Mouse (Mus musculus): ENCODE measurements around the gene Peg10. TPM values are rescaled to one million over a fixed set of nuclear protein-coding genes. Genes with fewer than 3 reads are reported as not detected.

Gene Peg10
- total and polyA plus RNA-seq, 3 experiments, result 0.55 to 1.1 (median 1.0) TPM

DNA sequence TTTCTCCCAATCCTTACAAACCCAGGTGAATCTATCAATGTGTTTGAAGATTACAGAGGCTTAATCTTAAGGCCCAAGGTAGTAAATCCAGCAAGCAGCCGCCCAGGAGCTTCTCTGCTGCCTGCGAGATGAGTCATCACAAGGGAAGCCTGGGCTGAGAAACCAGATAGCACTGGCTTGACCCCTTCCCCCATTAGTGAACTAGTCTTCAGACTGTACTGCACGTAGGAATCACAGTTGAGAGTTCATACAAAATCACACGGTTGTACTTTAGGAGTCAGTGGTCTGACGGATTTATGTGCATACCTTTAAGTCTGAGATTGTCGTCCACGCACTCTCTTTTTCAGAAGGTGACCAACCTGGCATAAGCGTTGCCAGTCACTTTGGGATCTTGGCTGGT, 13.9 kb upstream of the Peg10 start:
- no peak overlapping the region for H3K27ac ChIP-seq
- no peak overlapping the region for H3K4me3 ChIP-seq
- no peaks in the 10 kb centered on the region for H3K27me3 ChIP-seq (ENCODE audit: control insufficient read depth, insufficient read depth, low read length)
- H3K4me1 ChIP-seq (ENCODE audit: control insufficient read depth, insufficient read depth, low read length), result no peaks in the 10 kb centered on the region
- 60% methylated on average over 8 of the region's 8 CpGs for WGBS
- intact Hi-C loops (cut with DNase I), result no loop called here
- no peak overlapping the region for H3K9ac ChIP-seq (ENCODE audit: low read depth, low read length)
- no peak for DNase-seq
- TF ChIP-seq POLR2A (IDR thresholded peaks at IDR 0.05; ENCODE audit: insufficient read depth, low read depth, low read length), result no peak
- TF ChIP-seq EP300 (IDR thresholded peaks at IDR 0.05; ENCODE audit: insufficient read depth, low read depth, low read length), result no peak
- no peak for TF ChIP-seq CTCF (IDR thresholded peaks at IDR 0.05)
- H3K79me2 ChIP-seq (replicated peaks; ENCODE audit: control insufficient read depth, insufficient read depth, low read length), result no peaks in the 10 kb centered on the region
- no peaks in the 10 kb centered on the region for H3K36me3 ChIP-seq (ENCODE audit: control insufficient read depth, insufficient read depth, low read length)

DNA sequence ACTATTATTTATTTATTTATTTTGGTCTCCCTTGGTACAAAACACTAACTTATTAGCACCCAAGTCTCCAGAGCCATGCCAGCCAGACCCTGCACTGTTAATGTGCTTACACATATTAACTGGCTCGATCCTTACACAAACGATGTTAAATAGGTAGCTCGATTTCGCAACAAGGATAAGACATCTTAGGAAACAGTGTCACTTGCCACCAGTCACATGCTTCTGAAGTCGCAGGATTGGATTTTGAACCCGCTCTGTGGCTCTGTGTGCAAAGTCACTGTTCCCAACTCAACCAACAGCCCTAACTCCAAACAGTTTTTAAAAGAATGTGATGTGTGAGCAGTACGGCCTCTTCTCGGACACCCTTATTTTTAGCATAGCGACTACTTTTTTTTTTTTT, 10.7 kb upstream of the Peg10 start:
- TF ChIP-seq POLR2A (IDR thresholded peaks at IDR 0.05; ENCODE audit: insufficient read depth, low read depth, low read length), result no peak
- no peak for TF ChIP-seq EP300 (IDR thresholded peaks at IDR 0.05; ENCODE audit: insufficient read depth, low read depth, low read length)
- no peak for TF ChIP-seq CTCF (IDR thresholded peaks at IDR 0.05)
- Histone ChIP-seq H3K79me2 (replicated peaks; ENCODE audit: control insufficient read depth, insufficient read depth, low read length) (no peaks in the 10 kb centered on the region), H3K4me3 (no peak overlapping the region), H3K27ac (no peak overlapping the region), H3K36me3 (ENCODE audit: control insufficient read depth, insufficient read depth, low read length) (no peaks in the 10 kb centered on the region), H3K27me3 (ENCODE audit: control insufficient read depth, insufficient read depth, low read length) (no peaks in the 10 kb centered on the region), H3K9ac (ENCODE audit: low read depth, low read length) (no peak overlapping the region), H3K4me1 (ENCODE audit: control insufficient read depth, insufficient read depth, low read length) (peaks cover 1% of the 10 kb centered on the region)
- WGBS, result 79% methylated on average over 9 of the region's 9 CpGs
- intact Hi-C loops (cut with DNase I), result no loop called here
- DNase-seq, result no peak

DNA sequence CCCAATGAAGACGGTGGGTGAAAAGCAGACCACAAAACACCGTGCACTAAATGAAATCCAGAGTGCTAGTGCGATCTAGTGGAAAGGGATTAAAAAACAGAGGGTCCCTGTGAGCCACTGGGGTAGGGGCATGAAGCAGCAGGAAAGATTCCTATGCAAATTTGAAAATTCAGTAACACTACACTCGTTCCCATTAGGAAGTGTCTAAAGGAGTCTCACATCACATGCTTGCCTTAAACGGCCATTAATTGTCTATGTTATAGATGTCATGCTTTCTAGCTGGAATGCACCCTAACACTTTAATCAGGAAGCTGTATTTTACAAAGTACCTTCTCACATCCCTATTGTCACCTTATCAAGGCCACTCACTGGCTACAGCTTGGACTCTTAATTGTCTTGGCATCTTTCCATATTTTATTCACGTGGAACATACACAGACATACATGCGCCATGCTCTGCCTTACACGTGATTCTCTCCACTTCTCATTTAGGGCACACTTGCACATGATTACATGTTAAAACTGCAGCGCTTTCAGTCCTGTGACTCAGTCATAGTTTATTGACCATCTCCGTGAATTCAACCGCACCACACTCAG, 9.0 kb upstream of the Peg10 start:
- no peak for TF ChIP-seq CTCF (IDR thresholded peaks at IDR 0.05)
- TF ChIP-seq POLR2A (IDR thresholded peaks at IDR 0.05; ENCODE audit: insufficient read depth, low read depth, low read length), result no peak
- no peak for TF ChIP-seq EP300 (IDR thresholded peaks at IDR 0.05; ENCODE audit: insufficient read depth, low read depth, low read length)
- H3K36me3 ChIP-seq (ENCODE audit: control insufficient read depth, insufficient read depth, low read length), result no peaks in the 10 kb centered on the region
- H3K4me1 ChIP-seq (ENCODE audit: control insufficient read depth, insufficient read depth, low read length), result peaks cover 1% of the 10 kb centered on the region
- H3K27ac ChIP-seq, result no peak overlapping the region
- intact Hi-C loops (cut with DNase I), result no loop called here
- no peaks in the 10 kb centered on the region for H3K27me3 ChIP-seq (ENCODE audit: control insufficient read depth, insufficient read depth, low read length)
- no peak for DNase-seq
- no peak overlapping the region for H3K9ac ChIP-seq (ENCODE audit: low read depth, low read length)
- 67% methylated on average over 11 of the region's 11 CpGs for WGBS
- no peak overlapping the region for H3K4me3 ChIP-seq
- H3K79me2 ChIP-seq (replicated peaks; ENCODE audit: control insufficient read depth, insufficient read depth, low read length), result no peaks in the 10 kb centered on the region

DNA sequence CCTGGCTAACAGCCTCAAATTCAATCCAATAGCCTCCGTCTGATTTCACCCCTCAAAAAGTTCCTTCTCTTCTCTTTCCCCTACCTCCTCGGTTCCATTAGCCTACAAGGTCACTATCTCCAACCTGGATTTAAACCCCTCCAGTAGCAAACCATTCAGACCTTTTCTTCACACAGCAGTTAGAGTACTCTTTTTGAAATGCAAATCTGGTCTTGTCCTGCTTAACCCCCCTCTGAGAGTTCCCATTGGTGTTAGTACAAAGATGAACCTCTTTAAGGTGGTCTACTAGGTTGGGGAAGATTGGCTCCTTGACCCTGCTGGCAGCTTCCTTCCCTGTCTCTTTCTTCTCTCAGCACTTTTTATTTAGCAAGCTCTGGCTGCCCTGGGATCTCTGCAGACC, 8.4 kb upstream of the Peg10 start:
- Histone ChIP-seq H3K9ac (ENCODE audit: low read depth, low read length) (no peak overlapping the region), H3K79me2 (replicated peaks; ENCODE audit: control insufficient read depth, insufficient read depth, low read length) (no peaks in the 10 kb centered on the region), H3K4me1 (ENCODE audit: control insufficient read depth, insufficient read depth, low read length) (peaks cover 1% of the 10 kb centered on the region), H3K4me3 (no peak overlapping the region), H3K27me3 (ENCODE audit: control insufficient read depth, insufficient read depth, low read length) (no peaks in the 10 kb centered on the region), H3K36me3 (ENCODE audit: control insufficient read depth, insufficient read depth, low read length) (no peaks in the 10 kb centered on the region), H3K27ac (no peak overlapping the region)
- intact Hi-C loops (cut with DNase I), result no loop called here
- 64% methylated on average over 2 of the region's 2 CpGs for WGBS
- TF ChIP-seq POLR2A (IDR thresholded peaks at IDR 0.05; ENCODE audit: insufficient read depth, low read depth, low read length), result no peak
- no peak for TF ChIP-seq CTCF (IDR thresholded peaks at IDR 0.05)
- no peak for TF ChIP-seq EP300 (IDR thresholded peaks at IDR 0.05; ENCODE audit: insufficient read depth, low read depth, low read length)
- DNase-seq, result no peak

DNA sequence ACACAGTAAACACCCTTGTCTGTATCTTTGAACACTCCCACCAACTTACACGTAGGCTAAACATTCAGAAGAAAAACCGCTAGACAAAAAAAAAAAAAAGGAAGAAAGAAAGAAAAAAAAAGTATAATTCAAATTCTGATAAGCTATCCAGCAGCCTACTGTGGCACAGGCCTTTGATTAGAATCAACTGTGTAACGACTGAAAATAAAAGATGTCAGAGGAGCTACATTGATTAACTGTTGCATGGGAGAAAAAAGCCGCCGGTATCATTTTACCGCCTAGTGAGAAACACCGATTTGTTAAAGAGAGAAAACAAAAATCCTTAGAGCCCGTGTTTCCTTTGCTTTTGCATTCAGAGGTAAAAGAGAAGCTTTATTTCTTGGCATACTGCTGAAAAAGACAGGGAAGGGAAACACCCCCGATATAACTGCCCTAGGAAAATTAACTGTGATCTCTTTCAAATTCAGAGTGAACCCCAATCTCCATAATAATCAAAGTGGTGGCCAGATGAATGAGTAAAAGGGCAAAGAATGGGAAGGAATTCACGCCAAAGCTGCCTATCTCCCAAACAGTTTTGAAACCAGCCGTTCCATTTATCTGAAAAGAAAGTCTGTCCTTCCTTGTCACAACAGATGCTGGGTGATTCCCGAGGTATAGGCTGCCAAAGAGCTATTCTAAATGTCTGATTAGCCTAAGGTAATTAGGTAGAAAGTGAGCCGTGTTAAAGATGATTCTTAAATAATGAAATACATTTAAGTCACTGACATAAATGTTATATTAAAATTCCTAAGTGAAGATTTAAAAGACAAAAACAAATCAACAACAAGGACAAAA, 7.4 kb upstream of the Peg10 start:
- peaks cover 1% of the 10 kb centered on the region for H3K4me1 ChIP-seq (ENCODE audit: control insufficient read depth, insufficient read depth, low read length)
- intact Hi-C loops (cut with DNase I), result loop anchor here (5.0 kb wide), 1 partner anchor 643 kb away; the partner anchor contains the start of gene Asb4
- no peak for TF ChIP-seq CTCF (IDR thresholded peaks at IDR 0.05)
- no peak for TF ChIP-seq EP300 (IDR thresholded peaks at IDR 0.05; ENCODE audit: insufficient read depth, low read depth, low read length)
- no peak for TF ChIP-seq POLR2A (IDR thresholded peaks at IDR 0.05; ENCODE audit: insufficient read depth, low read depth, low read length)
- H3K27ac ChIP-seq, result no peak overlapping the region
- no peak overlapping the region for H3K4me3 ChIP-seq
- no peak overlapping the region for H3K9ac ChIP-seq (ENCODE audit: low read depth, low read length)
- no peak for DNase-seq
- no peaks in the 10 kb centered on the region for H3K36me3 ChIP-seq (ENCODE audit: control insufficient read depth, insufficient read depth, low read length)
- 49% methylated on average over 13 of the region's 13 CpGs for WGBS
- H3K79me2 ChIP-seq (replicated peaks; ENCODE audit: control insufficient read depth, insufficient read depth, low read length), result no peaks in the 10 kb centered on the region
- no peaks in the 10 kb centered on the region for H3K27me3 ChIP-seq (ENCODE audit: control insufficient read depth, insufficient read depth, low read length)

DNA sequence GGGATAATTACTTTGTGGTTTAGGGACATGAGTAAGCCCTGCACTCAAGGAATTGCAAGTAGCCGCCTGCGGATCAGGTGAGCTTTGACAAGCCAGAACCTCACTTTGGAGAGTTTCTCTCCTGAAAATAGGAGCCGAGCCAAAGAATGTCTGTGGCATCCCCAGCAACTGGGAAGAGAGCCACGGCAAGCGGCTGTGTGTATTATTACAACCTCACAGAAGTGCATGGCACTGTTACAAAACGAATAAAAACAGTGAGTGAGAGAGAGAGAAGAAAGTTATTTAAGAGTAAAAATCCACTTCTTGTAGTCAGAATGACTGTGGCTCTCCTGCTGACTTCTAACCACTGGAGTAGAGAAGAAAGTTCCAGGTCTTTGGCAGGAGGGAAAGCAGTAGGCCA, 6.6 kb upstream of the Peg10 start:
- peaks cover 1% of the 10 kb centered on the region for H3K4me1 ChIP-seq (ENCODE audit: control insufficient read depth, insufficient read depth, low read length)
- DNase-seq, result peak; percentile 40 to 63
- no peaks in the 10 kb centered on the region for H3K36me3 ChIP-seq (ENCODE audit: control insufficient read depth, insufficient read depth, low read length)
- peak; percentile 38 for TF ChIP-seq CTCF (IDR thresholded peaks at IDR 0.05)
- TF ChIP-seq EP300 (IDR thresholded peaks at IDR 0.05; ENCODE audit: insufficient read depth, low read depth, low read length), result no peak
- 23% methylated on average over 6 of the region's 6 CpGs for WGBS
- no peak overlapping the region for H3K9ac ChIP-seq (ENCODE audit: low read depth, low read length)
- no peaks in the 10 kb centered on the region for H3K79me2 ChIP-seq (replicated peaks; ENCODE audit: control insufficient read depth, insufficient read depth, low read length)
- H3K27ac ChIP-seq, result no peak overlapping the region
- no peak overlapping the region for H3K4me3 ChIP-seq
- intact Hi-C loops (cut with DNase I), result loop anchor here (5.0 kb wide), 1 partner anchor 642 kb away; the partner anchor contains the start of gene Asb4
- H3K27me3 ChIP-seq (ENCODE audit: control insufficient read depth, insufficient read depth, low read length), result no peaks in the 10 kb centered on the region
